Mouse (Mus musculus): ENCODE measurements around the gene Sgcd. TPM values are rescaled to one million over a fixed set of nuclear protein-coding genes. Genes with fewer than 3 reads are reported as not detected.

The Sgcd gene
- total RNA-seq, 1 experiment = 1.0 TPM

DNA sequence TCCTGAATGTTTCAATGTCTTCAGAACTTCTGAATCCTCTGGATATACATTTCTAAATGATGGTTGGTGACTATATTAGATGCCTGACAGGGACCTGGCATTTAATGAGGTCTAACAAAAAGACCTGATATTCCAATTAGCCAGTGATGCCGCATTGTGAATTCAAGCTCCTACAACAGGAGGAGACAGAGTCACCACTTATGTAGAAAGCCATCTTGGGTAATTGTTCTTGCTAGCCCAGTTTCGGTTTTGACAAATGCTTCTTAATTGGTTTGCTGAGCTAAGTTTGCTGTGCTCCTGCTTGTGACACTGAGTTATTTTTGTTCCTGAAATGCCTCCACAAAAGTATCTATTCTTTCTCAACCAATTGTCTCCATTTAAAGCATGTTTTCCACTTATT is 358.6 kb downstream of the Sgcd start:
- no peak overlapping the region for H3K4me3 ChIP-seq (ENCODE audit: insufficient read depth in 1 of 2, low read depth in 1 of 2, low read length in 2 of 2, poor library complexity in 1 of 2, severe bottlenecking in 1 of 2)
- no peak overlapping the region for H3K9ac ChIP-seq (ENCODE audit: insufficient read depth, low read depth, low read length, poor library complexity, severe bottlenecking)
- no peak for DNase-seq (ENCODE audit: low read depth, low spot score)
- TF ChIP-seq HCFC1 (IDR thresholded peaks at IDR 0.05; ENCODE audit: borderline replicate concordance, insufficient read depth, low read length) = no peak
- no peak for TF ChIP-seq ZC3H11A (IDR thresholded peaks at IDR 0.05; ENCODE audit: borderline replicate concordance, low read depth, low read length)
- TF ChIP-seq MAFK (IDR thresholded peaks at IDR 0.05; ENCODE audit: insufficient read depth, low read depth, low read length) = no peak
- TF ChIP-seq CHD2 (IDR thresholded peaks at IDR 0.05; ENCODE audit: low read depth, low read length) = no peak
- TF ChIP-seq ZNF384 (IDR thresholded peaks at IDR 0.05; ENCODE audit: low read depth, low read length) = no peak
- H3K9me3 ChIP-seq (ENCODE audit: control insufficient read depth, insufficient read depth, low read depth, low read length) = no peaks in the 10 kb centered on the region
- peaks cover 0 to 2% of the 10 kb centered on the region in 2 experiments; a peak in 1 of 4 replicates for H3K4me1 ChIP-seq (ENCODE audit: control insufficient read depth in 2 of 2, insufficient read depth in 2 of 2, low read length in 2 of 2, poor library complexity in 1 of 2)
- H3K27ac ChIP-seq (ENCODE audit: insufficient read depth, low read depth, low read length, poor library complexity, severe bottlenecking) = no peak overlapping the region
- H3K36me3 ChIP-seq (ENCODE audit: control insufficient read depth, insufficient read depth, low read length, poor library complexity, severe bottlenecking) = no peaks in the 10 kb centered on the region
- in situ Hi-C loops (cut with MboI; ENCODE audit: low sequenced_read_pairs in 2 of 2, unreplicated experiment in 2 of 2) = no loop called here

- Histone ChIP-seq H3K4me3 (ENCODE audit: insufficient read depth in 1 of 2, low read depth in 1 of 2, low read length in 2 of 2, poor library complexity in 1 of 2, severe bottlenecking in 1 of 2) (no peak overlapping the region), H3K9me3 (ENCODE audit: control insufficient read depth, insufficient read depth, low read depth, low read length) (no peaks in the 10 kb centered on the region), H3K4me1 (ENCODE audit: control insufficient read depth in 2 of 2, insufficient read depth in 2 of 2, low read length in 2 of 2, poor library complexity in 1 of 2) (no peaks in the 10 kb centered on the region), H3K9ac (ENCODE audit: insufficient read depth, low read depth, low read length, poor library complexity, severe bottlenecking) (no peak overlapping the region), H3K27ac (ENCODE audit: insufficient read depth, low read depth, low read length, poor library complexity, severe bottlenecking) (no peak overlapping the region), H3K36me3 (ENCODE audit: control insufficient read depth, insufficient read depth, low read length, poor library complexity, severe bottlenecking) (no peaks in the 10 kb centered on the region)
- no peak for DNase-seq (ENCODE audit: low read depth, low spot score)
- in situ Hi-C loops (cut with MboI; ENCODE audit: low sequenced_read_pairs in 2 of 2, unreplicated experiment in 2 of 2) = no loop called here
- TF ChIP-seq CHD2 (IDR thresholded peaks at IDR 0.05; ENCODE audit: low read depth, low read length) = no peak
- no peak for TF ChIP-seq HCFC1 (IDR thresholded peaks at IDR 0.05; ENCODE audit: borderline replicate concordance, insufficient read depth, low read length)
- no peak for TF ChIP-seq ZNF384 (IDR thresholded peaks at IDR 0.05; ENCODE audit: low read depth, low read length)
- no peak for TF ChIP-seq ZC3H11A (IDR thresholded peaks at IDR 0.05; ENCODE audit: borderline replicate concordance, low read depth, low read length)
- no peak for TF ChIP-seq MAFK (IDR thresholded peaks at IDR 0.05; ENCODE audit: insufficient read depth, low read depth, low read length)
Measured at GRCm38 (mm10) chr11:47609892-47610291, 378.9 kb downstream of the Sgcd start.

DNA sequence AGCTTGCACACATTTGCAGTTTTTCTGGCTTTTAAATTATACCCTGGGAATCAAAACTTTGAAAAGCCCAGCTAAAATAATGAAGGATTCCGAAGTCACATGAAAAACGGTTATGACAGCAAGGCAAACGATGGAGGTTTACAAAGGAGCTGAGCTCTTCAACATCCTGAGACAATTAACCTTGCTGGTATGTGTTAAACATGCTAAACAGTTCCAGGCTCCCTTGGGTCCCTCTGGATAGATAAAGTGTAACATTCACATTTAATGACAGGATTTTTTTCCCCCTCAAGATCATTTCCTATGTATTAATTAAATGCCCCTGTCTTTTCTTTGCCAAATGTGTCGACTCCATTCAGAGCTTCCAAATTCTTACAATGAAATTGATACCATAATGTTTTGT is 414.1 kb downstream of the Sgcd start:
- H3K27ac ChIP-seq (ENCODE audit: insufficient read depth, low read depth, low read length, poor library complexity, severe bottlenecking) = no peak overlapping the region
- H3K4me1 ChIP-seq (ENCODE audit: control insufficient read depth in 2 of 2, insufficient read depth in 2 of 2, low read length in 2 of 2, poor library complexity in 1 of 2) = no peaks in the 10 kb centered on the region
- in situ Hi-C loops (cut with MboI; ENCODE audit: low sequenced_read_pairs in 2 of 2, unreplicated experiment in 2 of 2) = no loop called here
- no peaks in the 10 kb centered on the region for H3K9me3 ChIP-seq (ENCODE audit: control insufficient read depth, insufficient read depth, low read depth, low read length)
- H3K4me3 ChIP-seq (ENCODE audit: insufficient read depth in 1 of 2, low read depth in 1 of 2, low read length in 2 of 2, poor library complexity in 1 of 2, severe bottlenecking in 1 of 2) = no peak overlapping the region
- H3K9ac ChIP-seq (ENCODE audit: insufficient read depth, low read depth, low read length, poor library complexity, severe bottlenecking) = no peak overlapping the region
- no peaks in the 10 kb centered on the region for H3K36me3 ChIP-seq (ENCODE audit: control insufficient read depth, insufficient read depth, low read length, poor library complexity, severe bottlenecking)
- TF ChIP-seq MAFK (IDR thresholded peaks at IDR 0.05; ENCODE audit: insufficient read depth, low read depth, low read length) (no peak), CHD2 (IDR thresholded peaks at IDR 0.05; ENCODE audit: low read depth, low read length) (no peak), ZC3H11A (IDR thresholded peaks at IDR 0.05; ENCODE audit: borderline replicate concordance, low read depth, low read length) (no peak), ZNF384 (IDR thresholded peaks at IDR 0.05; ENCODE audit: low read depth, low read length) (no peak), HCFC1 (IDR thresholded peaks at IDR 0.05; ENCODE audit: borderline replicate concordance, insufficient read depth, low read length) (no peak)
- DNase-seq (ENCODE audit: low read depth, low spot score) = no peak

DNA sequence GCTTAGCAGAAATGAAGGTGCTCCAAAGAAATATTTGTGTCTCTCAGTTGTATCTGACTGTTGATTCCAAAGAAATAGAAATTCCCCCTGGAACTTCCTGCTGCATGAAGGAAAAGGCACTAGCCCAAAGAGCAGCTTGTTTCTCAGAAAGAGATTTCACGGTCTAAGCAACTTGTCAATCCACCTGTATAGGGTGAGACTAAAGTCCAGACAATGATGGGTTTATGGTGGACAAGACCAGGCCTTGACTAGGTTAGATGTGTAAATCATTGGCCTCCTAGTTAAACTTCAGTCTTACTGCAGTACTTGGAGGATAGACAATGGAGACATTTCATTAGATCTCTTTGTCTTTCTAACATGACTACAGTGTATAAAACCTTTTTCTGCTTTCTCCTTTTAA is 420.3 kb downstream of the Sgcd start:
- no peak overlapping the region for H3K9ac ChIP-seq (ENCODE audit: insufficient read depth, low read depth, low read length, poor library complexity, severe bottlenecking)
- no peaks in the 10 kb centered on the region for H3K4me1 ChIP-seq (ENCODE audit: control insufficient read depth in 2 of 2, insufficient read depth in 2 of 2, low read length in 2 of 2, poor library complexity in 1 of 2)
- in situ Hi-C loops (cut with MboI; ENCODE audit: low sequenced_read_pairs in 2 of 2, unreplicated experiment in 2 of 2) = no loop called here
- H3K36me3 ChIP-seq (ENCODE audit: control insufficient read depth, insufficient read depth, low read length, poor library complexity, severe bottlenecking) = no peaks in the 10 kb centered on the region
- H3K4me3 ChIP-seq (ENCODE audit: insufficient read depth in 1 of 2, low read depth in 1 of 2, low read length in 2 of 2, poor library complexity in 1 of 2, severe bottlenecking in 1 of 2) = no peak overlapping the region
- no peak for DNase-seq (ENCODE audit: low read depth, low spot score)
- H3K9me3 ChIP-seq (ENCODE audit: control insufficient read depth, insufficient read depth, low read depth, low read length) = no peaks in the 10 kb centered on the region
- no peak for TF ChIP-seq HCFC1 (IDR thresholded peaks at IDR 0.05; ENCODE audit: borderline replicate concordance, insufficient read depth, low read length)
- no peak for TF ChIP-seq CHD2 (IDR thresholded peaks at IDR 0.05; ENCODE audit: low read depth, low read length)
- TF ChIP-seq ZC3H11A (IDR thresholded peaks at IDR 0.05; ENCODE audit: borderline replicate concordance, low read depth, low read length) = no peak
- no peak for TF ChIP-seq ZNF384 (IDR thresholded peaks at IDR 0.05; ENCODE audit: low read depth, low read length)
- TF ChIP-seq MAFK (IDR thresholded peaks at IDR 0.05; ENCODE audit: insufficient read depth, low read depth, low read length) = no peak
- H3K27ac ChIP-seq (ENCODE audit: insufficient read depth, low read depth, low read length, poor library complexity, severe bottlenecking) = no peak overlapping the region

DNA sequence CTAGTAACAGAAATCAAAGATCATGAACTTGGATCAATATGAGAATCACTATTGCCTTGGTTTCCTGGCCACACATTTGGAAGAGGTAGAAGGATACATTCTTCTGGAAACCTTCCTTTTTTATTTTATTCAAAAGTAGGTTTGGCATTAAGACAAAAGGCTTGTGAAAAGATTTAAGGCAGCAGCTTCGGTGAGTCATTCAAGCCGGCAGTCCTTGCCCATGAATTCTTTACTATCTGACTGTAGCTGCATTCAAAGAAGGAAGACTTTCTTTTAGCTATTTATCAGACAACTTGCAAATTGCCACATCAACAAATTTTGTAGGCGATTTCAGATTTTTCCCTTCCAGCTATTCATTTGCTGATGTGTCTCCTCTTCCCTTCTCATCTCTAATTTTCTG is 422.6 kb downstream of the Sgcd start:
- Histone ChIP-seq H3K36me3 (ENCODE audit: control insufficient read depth, insufficient read depth, low read length, poor library complexity, severe bottlenecking) (no peaks in the 10 kb centered on the region), H3K4me1 (ENCODE audit: control insufficient read depth in 2 of 2, insufficient read depth in 2 of 2, low read length in 2 of 2, poor library complexity in 1 of 2) (no peaks in the 10 kb centered on the region), H3K9ac (ENCODE audit: insufficient read depth, low read depth, low read length, poor library complexity, severe bottlenecking) (no peak overlapping the region), H3K9me3 (ENCODE audit: control insufficient read depth, insufficient read depth, low read depth, low read length) (no peaks in the 10 kb centered on the region), H3K4me3 (ENCODE audit: insufficient read depth in 1 of 2, low read depth in 1 of 2, low read length in 2 of 2, poor library complexity in 1 of 2, severe bottlenecking in 1 of 2) (no peak overlapping the region), H3K27ac (ENCODE audit: insufficient read depth, low read depth, low read length, poor library complexity, severe bottlenecking) (no peak overlapping the region)
- in situ Hi-C loops (cut with MboI; ENCODE audit: low sequenced_read_pairs in 2 of 2, unreplicated experiment in 2 of 2) = no loop called here
- DNase-seq (ENCODE audit: low read depth, low spot score) = no peak
- TF ChIP-seq ZNF384 (IDR thresholded peaks at IDR 0.05; ENCODE audit: low read depth, low read length) (no peak), HCFC1 (IDR thresholded peaks at IDR 0.05; ENCODE audit: borderline replicate concordance, insufficient read depth, low read length) (no peak), MAFK (IDR thresholded peaks at IDR 0.05; ENCODE audit: insufficient read depth, low read depth, low read length) (no peak), CHD2 (IDR thresholded peaks at IDR 0.05; ENCODE audit: low read depth, low read length) (no peak), ZC3H11A (IDR thresholded peaks at IDR 0.05; ENCODE audit: borderline replicate concordance, low read depth, low read length) (no peak)
